Mouse (Mus musculus): Measurements from ENCODE around the gene Oas3. TPM values are rescaled to one million over a fixed set of nuclear protein-coding genes. Genes with fewer than 3 reads are reported as not detected.

The Oas3 gene
- polyA plus RNA-seq, 1 experiment from 2014 or later, result 0.11 TPM

DNA sequence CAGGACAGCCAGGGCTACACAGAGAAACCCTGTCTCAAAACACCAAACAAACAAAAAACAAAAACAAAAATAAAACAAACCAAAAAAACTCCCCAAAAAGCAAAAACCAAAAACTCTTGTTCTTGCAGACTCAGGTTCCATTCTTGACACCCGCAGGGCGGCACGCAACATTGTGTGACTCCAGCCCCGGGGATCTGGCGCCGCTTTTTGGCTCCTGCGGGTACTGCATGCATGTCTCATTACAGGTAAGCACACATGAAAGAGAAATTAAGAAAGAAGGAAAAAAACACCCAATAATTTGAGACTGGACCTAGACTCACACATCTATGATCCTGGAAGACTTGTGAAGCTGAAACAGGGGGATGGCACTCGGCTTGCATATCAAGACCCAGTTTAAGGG, 12.5 kb downstream of the Oas3 start:
- no peak for ATAC-seq (ENCODE audit: low FRiP score, low TSS enrichment)
- no peak overlapping the region for H3K27ac ChIP-seq (ENCODE audit: low read length)
- no peaks in the 10 kb centered on the region for H3K27me3 ChIP-seq (ENCODE audit: insufficient read depth, low read length)
- H3K4me3 ChIP-seq (ENCODE audit: low read length), result no peak overlapping the region
- H3K36me3 ChIP-seq (ENCODE audit: insufficient read depth, low read length), result no peaks in the 10 kb centered on the region
- no peak overlapping the region for H3K4me2 ChIP-seq (replicated peaks; ENCODE audit: low read depth, low read length)
- H3K9ac ChIP-seq (replicated peaks; ENCODE audit: low read length), result no peak overlapping the region
- no peaks in the 10 kb centered on the region for H3K4me1 ChIP-seq (ENCODE audit: insufficient read depth, low read length)
- 72% methylated on average over 8 of the region's 8 CpGs for WGBS
- H3K9me3 ChIP-seq (ENCODE audit: low read length), result no peaks in the 10 kb centered on the region

DNA sequence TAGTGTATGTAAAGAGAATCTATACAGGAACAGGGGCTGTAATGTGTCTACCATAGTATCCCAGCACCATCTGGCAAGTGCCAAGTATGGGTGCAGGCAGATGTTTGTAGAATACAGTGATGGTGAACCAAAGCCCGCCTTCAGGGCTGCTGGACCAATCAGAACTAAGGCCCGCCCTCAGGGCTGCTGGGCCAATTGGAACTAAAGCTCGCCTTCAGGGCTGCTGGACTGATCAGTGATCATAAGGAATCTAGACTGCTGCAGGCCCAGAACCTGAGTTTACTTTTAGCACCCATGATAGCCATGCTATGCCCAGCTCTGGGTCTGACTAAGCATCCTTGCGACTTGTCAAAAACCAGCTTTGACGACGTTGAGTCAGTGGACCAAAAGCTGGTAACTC, 15.6 kb downstream of the Oas3 start:
- Histone ChIP-seq H3K27me3 (ENCODE audit: insufficient read depth, low read length) (no peaks in the 10 kb centered on the region), H3K27ac (ENCODE audit: low read length) (no peak overlapping the region), H3K9me3 (ENCODE audit: low read length) (no peaks in the 10 kb centered on the region), H3K4me1 (ENCODE audit: insufficient read depth, low read length) (no peaks in the 10 kb centered on the region), H3K36me3 (ENCODE audit: insufficient read depth, low read length) (no peaks in the 10 kb centered on the region), H3K9ac (replicated peaks; ENCODE audit: low read length) (no peak overlapping the region), H3K4me3 (ENCODE audit: low read length) (no peak overlapping the region), H3K4me2 (replicated peaks; ENCODE audit: low read depth, low read length) (no peak overlapping the region)
- 24% methylated on average over 6 of the region's 6 CpGs for WGBS
- ATAC-seq (ENCODE audit: low FRiP score, low TSS enrichment), result no peak

DNA sequence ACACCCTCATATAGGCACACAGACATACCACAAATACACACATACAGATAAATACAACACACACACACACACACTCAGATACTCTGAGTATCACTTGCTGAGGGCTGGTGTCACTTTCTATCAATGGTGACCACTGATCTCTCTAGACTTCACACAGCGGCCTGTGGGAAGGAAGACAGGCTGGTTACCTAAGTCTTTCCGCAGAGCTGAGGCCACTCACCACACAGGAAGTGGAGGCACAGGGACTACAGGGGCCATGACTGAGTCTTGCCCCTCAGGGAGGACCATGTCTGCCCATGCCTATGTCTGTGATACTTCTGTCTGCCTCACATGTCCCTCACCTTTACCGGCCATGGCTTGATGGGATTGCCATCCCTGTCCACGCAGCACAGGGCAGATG, 23.2 kb downstream of the Oas3 start:
- Histone ChIP-seq H3K4me2 (replicated peaks; ENCODE audit: low read depth, low read length) (no peak overlapping the region), H3K9ac (replicated peaks; ENCODE audit: low read length) (no peak overlapping the region), H3K9me3 (ENCODE audit: low read length) (no peaks in the 10 kb centered on the region), H3K27me3 (ENCODE audit: insufficient read depth, low read length) (no peaks in the 10 kb centered on the region), H3K4me1 (ENCODE audit: insufficient read depth, low read length) (no peaks in the 10 kb centered on the region), H3K4me3 (ENCODE audit: low read length) (no peak overlapping the region), H3K36me3 (ENCODE audit: insufficient read depth, low read length) (no peaks in the 10 kb centered on the region), H3K27ac (ENCODE audit: low read length) (no peak overlapping the region)
- WGBS, result 84% methylated on average over 4 of the region's 4 CpGs
- ATAC-seq (ENCODE audit: low FRiP score, low TSS enrichment), result no peak

DNA sequence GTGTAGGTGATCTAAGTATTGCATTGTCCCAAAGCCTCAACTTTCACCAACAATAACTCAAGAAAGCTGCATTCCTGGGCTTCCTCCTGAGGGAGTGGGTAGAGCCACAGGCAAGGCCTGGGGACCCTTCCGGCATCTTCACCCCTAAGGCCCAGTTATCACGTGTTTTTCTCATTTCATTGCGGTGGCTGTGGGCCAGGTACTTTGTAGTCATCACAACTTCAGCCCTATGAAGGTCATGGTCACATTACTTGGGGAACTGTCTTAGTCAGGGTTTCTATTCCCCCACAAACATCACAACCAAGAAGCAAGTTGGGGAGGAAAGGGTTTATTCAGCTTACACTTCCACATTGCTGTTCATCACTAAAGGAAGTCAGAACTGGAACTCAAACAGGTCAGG, 24.7 kb downstream of the Oas3 start:
- 78% methylated on average over 3 of the region's 3 CpGs for WGBS
- Histone ChIP-seq H3K4me2 (replicated peaks; ENCODE audit: low read depth, low read length) (no peak overlapping the region), H3K27me3 (ENCODE audit: insufficient read depth, low read length) (no peaks in the 10 kb centered on the region), H3K4me1 (ENCODE audit: insufficient read depth, low read length) (no peaks in the 10 kb centered on the region), H3K9ac (replicated peaks; ENCODE audit: low read length) (no peak overlapping the region), H3K27ac (ENCODE audit: low read length) (no peak overlapping the region), H3K4me3 (ENCODE audit: low read length) (no peak overlapping the region), H3K36me3 (ENCODE audit: insufficient read depth, low read length) (no peaks in the 10 kb centered on the region), H3K9me3 (ENCODE audit: low read length) (no peaks in the 10 kb centered on the region)
- ATAC-seq (ENCODE audit: low FRiP score, low TSS enrichment), result no peak

DNA sequence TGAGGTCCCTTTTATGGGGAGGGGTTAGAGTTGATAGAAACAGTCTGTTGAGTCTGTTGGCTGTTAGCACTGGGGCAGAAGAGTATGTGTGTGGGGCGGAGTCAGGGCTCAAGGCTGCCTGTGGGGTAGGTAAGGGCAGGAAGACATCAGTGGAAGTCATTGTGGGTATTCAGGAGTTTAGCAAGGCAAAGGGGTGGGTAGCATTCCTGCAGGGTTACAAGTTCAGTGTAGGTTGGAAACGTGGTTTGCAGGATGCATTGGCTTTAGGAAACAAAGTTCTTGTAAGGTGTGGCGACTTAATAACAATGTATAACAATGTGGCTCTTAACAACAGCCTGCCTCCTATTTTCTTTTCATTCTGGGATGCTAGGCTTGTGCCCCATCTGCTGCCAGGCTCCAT, 26.3 kb downstream of the Oas3 start:
- no peaks in the 10 kb centered on the region for H3K36me3 ChIP-seq (ENCODE audit: insufficient read depth, low read length)
- WGBS, result 80% methylated on average over 3 of the region's 3 CpGs
- H3K9me3 ChIP-seq (ENCODE audit: low read length), result no peaks in the 10 kb centered on the region
- H3K27me3 ChIP-seq (ENCODE audit: insufficient read depth, low read length), result no peaks in the 10 kb centered on the region
- ATAC-seq (ENCODE audit: low FRiP score, low TSS enrichment), result no peak
- no peak overlapping the region for H3K27ac ChIP-seq (ENCODE audit: low read length)
- H3K9ac ChIP-seq (replicated peaks; ENCODE audit: low read length), result no peak overlapping the region
- H3K4me3 ChIP-seq (ENCODE audit: low read length), result no peak overlapping the region
- no peak overlapping the region for H3K4me2 ChIP-seq (replicated peaks; ENCODE audit: low read depth, low read length)
- no peaks in the 10 kb centered on the region for H3K4me1 ChIP-seq (ENCODE audit: insufficient read depth, low read length)

DNA sequence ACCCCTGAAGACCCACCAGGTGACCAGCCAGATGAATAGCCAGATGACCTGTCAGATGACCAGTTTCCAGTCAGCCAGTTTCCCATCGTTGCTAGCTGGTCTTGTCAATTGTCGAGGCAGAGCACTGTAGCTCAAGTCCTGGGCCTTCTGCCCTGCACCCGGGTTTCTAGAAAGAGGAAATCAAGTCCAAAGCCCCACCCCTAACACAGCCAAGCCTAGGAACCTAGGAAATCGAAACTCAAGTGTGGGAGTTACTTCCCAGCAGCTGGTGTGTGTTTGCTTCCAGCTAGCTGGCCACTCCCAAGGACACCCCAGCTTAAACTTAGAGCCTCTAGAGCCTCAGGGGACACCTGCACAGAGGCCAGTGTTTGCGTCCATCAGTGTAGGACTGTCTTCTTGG, 27.8 kb downstream of the Oas3 start, which contains the start of gene Oas2:
Gene Oas2, minus strand, starts transcription at position 166 of the 400 bp plus-strand sequence.
- no peak for ATAC-seq (ENCODE audit: low FRiP score, low TSS enrichment)
- no peak within 1 kb of the TSS for H3K4me3 ChIP-seq (ENCODE audit: low read length)
- no peaks in the 10 kb centered on the region for H3K4me1 ChIP-seq (ENCODE audit: insufficient read depth, low read length)
- no peaks in the 10 kb centered on the region for H3K36me3 ChIP-seq (ENCODE audit: insufficient read depth, low read length)
- H3K27me3 ChIP-seq (ENCODE audit: insufficient read depth, low read length), result no peaks in the 10 kb centered on the region
- H3K4me2 ChIP-seq (replicated peaks; ENCODE audit: low read depth, low read length), result no peak within 1 kb of the TSS
- H3K9ac ChIP-seq (replicated peaks; ENCODE audit: low read length), result no peak within 1 kb of the TSS
- WGBS, result 39% methylated on average over 5 of the region's 5 CpGs
- H3K9me3 ChIP-seq (ENCODE audit: low read length), result no peaks in the 10 kb centered on the region
- no peak within 1 kb of the TSS for H3K27ac ChIP-seq (ENCODE audit: low read length)

DNA sequence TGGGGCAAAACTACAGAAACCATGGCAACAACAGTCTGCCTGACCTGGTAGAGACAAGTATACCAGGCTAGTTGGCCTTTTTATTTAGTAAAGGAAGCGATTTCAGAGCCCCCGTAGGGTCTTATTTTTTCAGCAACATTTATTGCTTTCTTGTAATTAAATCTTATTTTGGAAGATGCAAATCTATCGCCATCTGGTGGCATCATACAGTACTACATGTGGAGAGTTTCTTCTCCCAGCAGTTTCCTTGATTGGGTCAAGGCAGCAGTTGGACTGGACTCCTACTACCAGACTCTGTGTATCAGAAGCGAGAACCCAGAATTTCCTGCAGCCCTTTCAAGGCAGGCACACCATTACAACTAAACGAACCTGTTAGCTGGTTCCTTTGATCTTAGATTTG, 31.0 kb downstream of the Oas3 start:
- Histone ChIP-seq H3K27ac (ENCODE audit: low read length) (no peak overlapping the region), H3K9me3 (ENCODE audit: low read length) (no peaks in the 10 kb centered on the region), H3K27me3 (ENCODE audit: insufficient read depth, low read length) (no peaks in the 10 kb centered on the region), H3K9ac (replicated peaks; ENCODE audit: low read length) (no peak overlapping the region), H3K4me1 (ENCODE audit: insufficient read depth, low read length) (no peaks in the 10 kb centered on the region), H3K4me2 (replicated peaks; ENCODE audit: low read depth, low read length) (no peak overlapping the region), H3K36me3 (ENCODE audit: insufficient read depth, low read length) (no peaks in the 10 kb centered on the region), H3K4me3 (ENCODE audit: low read length) (no peak overlapping the region)
- ATAC-seq (ENCODE audit: low FRiP score, low TSS enrichment), result no peak
- 5% methylated on average over 5 of the region's 5 CpGs for WGBS

DNA sequence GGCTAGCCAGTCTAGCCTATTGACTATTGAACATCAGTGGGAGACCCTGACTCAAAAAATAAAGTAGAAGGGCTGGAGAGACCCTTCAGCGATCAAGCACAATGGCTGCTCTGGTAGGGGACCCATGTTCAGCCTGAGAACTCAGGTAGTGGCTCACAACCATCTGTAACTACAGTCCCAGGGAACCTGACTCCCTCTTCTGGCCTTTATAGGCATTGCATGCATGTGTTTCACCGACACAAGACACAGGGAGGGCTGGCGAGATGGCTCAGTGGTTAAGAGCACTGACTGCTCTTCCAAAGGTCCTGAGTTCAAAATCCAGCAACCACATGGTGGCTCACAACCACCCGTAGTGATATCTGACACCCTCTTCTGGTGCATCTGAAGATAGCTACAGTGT, 35.3 kb downstream of the Oas3 start:
- WGBS, result 32% methylated on average over 4 of the region's 4 CpGs
- H3K27ac ChIP-seq (ENCODE audit: low read length), result no peak overlapping the region
- H3K27me3 ChIP-seq (ENCODE audit: insufficient read depth, low read length), result no peaks in the 10 kb centered on the region
- no peaks in the 10 kb centered on the region for H3K4me1 ChIP-seq (ENCODE audit: insufficient read depth, low read length)
- no peak overlapping the region for H3K9ac ChIP-seq (replicated peaks; ENCODE audit: low read length)
- H3K9me3 ChIP-seq (ENCODE audit: low read length), result no peaks in the 10 kb centered on the region
- H3K36me3 ChIP-seq (ENCODE audit: insufficient read depth, low read length), result no peaks in the 10 kb centered on the region
- no peak overlapping the region for H3K4me3 ChIP-seq (ENCODE audit: low read length)
- no peak for ATAC-seq (ENCODE audit: low FRiP score, low TSS enrichment)
- H3K4me2 ChIP-seq (replicated peaks; ENCODE audit: low read depth, low read length), result no peak overlapping the region

DNA sequence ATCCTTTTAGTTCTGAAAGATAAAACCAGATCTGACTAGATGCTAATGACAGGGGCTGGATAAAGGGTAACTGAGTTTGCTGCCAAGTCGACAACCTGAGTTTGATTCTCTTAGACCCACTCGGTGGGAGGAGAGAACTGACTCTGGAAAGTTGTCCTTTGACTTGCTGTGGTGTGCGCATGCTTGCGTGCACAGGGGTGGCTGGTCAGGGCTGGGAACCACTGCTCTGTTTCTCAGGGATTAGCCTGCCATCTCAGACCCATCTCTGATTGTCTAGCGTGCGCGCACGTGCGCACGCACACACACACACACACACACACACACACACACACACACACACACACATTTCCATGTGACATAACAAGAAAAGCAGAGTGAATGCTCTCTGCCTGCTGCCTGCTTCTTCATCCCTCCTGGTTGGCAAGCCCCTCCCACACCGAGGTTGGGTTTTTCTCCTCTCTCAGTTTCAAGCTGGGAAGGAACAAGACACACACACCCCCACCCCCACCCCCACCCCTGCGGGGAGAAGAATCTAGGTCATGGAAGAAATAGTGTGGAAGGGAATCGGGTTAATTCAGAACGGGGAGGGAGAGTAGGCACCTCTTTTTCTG, 43.0 kb downstream of the Oas3 start:
- Histone ChIP-seq H3K27ac (ENCODE audit: low read length) (no peak overlapping the region), H3K4me2 (replicated peaks; ENCODE audit: low read depth, low read length) (no peak overlapping the region), H3K36me3 (ENCODE audit: insufficient read depth, low read length) (no peaks in the 10 kb centered on the region), H3K4me1 (ENCODE audit: insufficient read depth, low read length) (no peaks in the 10 kb centered on the region), H3K27me3 (ENCODE audit: insufficient read depth, low read length) (no peaks in the 10 kb centered on the region), H3K9me3 (ENCODE audit: low read length) (no peaks in the 10 kb centered on the region), H3K9ac (replicated peaks; ENCODE audit: low read length) (no peak overlapping the region), H3K4me3 (ENCODE audit: low read length) (no peak overlapping the region)
- no peak for ATAC-seq (ENCODE audit: low FRiP score, low TSS enrichment)
- 72% methylated on average over 14 of the region's 14 CpGs for WGBS

DNA sequence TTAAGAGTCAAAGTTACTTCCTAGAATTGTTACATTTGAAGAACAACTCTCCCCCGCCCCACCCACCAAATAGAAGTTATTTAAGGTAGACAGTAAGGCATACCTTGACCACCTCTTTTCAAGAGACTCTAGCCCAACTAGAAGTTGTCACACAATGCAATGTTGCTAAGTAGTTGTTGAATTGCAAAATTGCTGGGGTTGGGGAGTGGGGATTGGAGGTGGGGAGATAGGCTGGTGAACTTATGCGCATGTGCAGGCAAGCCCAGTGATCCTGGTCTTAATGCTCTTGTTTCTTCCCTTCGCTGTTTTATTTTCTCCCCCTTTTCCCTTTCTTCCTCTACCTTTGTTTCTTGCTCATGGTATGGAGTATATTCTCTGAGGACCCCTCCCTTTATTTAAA, 43.8 kb downstream of the Oas3 start:
- Histone ChIP-seq H3K4me2 (replicated peaks; ENCODE audit: low read depth, low read length) (no peak overlapping the region), H3K9ac (replicated peaks; ENCODE audit: low read length) (no peak overlapping the region), H3K27ac (ENCODE audit: low read length) (no peak overlapping the region), H3K4me3 (ENCODE audit: low read length) (no peak overlapping the region), H3K4me1 (ENCODE audit: insufficient read depth, low read length) (no peaks in the 10 kb centered on the region), H3K27me3 (ENCODE audit: insufficient read depth, low read length) (no peaks in the 10 kb centered on the region), H3K36me3 (ENCODE audit: insufficient read depth, low read length) (no peaks in the 10 kb centered on the region), H3K9me3 (ENCODE audit: low read length) (no peaks in the 10 kb centered on the region)
- WGBS, result 94% methylated on average over 3 of the region's 3 CpGs
- no peak for ATAC-seq (ENCODE audit: low FRiP score, low TSS enrichment)
